ENCODE assay signal across 22 mouse cellular contexts in genomic region chr12:111321832-111322231, GRCm38 (mm10). TPM values are rescaled to one million over a fixed set of nuclear protein-coding genes. Genes with fewer than 3 reads are reported as not detected.
A peak's percentile ranks its signal among the peaks of the same experiment; 100 is the strongest.
DNase-seq lines count a peak whose midpoint lies in the region; ATAC-seq and TF ChIP-seq lines count a peak whose summit lies in the region.
"Had no signal": no experiment of that assay in that cellular context is flagged by ENCODE, and none has a peak within 500 bp of the region (broad histone marks: within the 10 kb centered on the region; RNA-seq: fewer than 3 reads in every experiment).

No protein-coding gene starts in this region.

- TF ChIP-seq CTCF in lung, embryonic 14.5 days (IDR thresholded peaks at IDR 0.05; ENCODE audit: low read depth), result no peak

- WGBS in kidney, embryonic 16.5 days, result 90% methylated on average over 13 of the region's 13 CpGs
- 81% methylated on average over 13 of the region's 13 CpGs for WGBS in lung, embryonic 14.5 days

- no peaks in the 10 kb centered on the region for H3K27me3 ChIP-seq in kidney, embryonic 16.5 days (ENCODE audit: insufficient read depth, low read length)
- H3K27me3 ChIP-seq in lung, embryonic 14.5 days (ENCODE audit: insufficient read depth, low read length), result no peaks in the 10 kb centered on the region
- H3K27me3 ChIP-seq: embryonic facial prominence, embryonic 12.5 days; forebrain, embryonic 15.5 days; heart, embryonic 13.5 days; hindbrain, embryonic 13.5 days; liver, embryonic 13.5 days; lung, embryonic 15.5 days had no signal

- H3K27ac ChIP-seq in kidney, embryonic 16.5 days (ENCODE audit: low read length), result no peak overlapping the region
- no peak overlapping the region for H3K27ac ChIP-seq in lung, embryonic 14.5 days (ENCODE audit: low read depth)
- H3K27ac ChIP-seq: embryonic facial prominence, embryonic 12.5 days; forebrain, embryonic 15.5 days; heart, adult 2 months; heart, embryonic 13.5 days; hindbrain, embryonic 13.5 days; liver, embryonic 13.5 days; lung, embryonic 15.5 days; macrophage; stomach, postnatal 0 days had no signal

- no peaks in the 10 kb centered on the region for H3K9me3 ChIP-seq in kidney, embryonic 16.5 days (ENCODE audit: low read length)
- no peaks in the 10 kb centered on the region for H3K9me3 ChIP-seq in lung, embryonic 14.5 days (ENCODE audit: low read depth, low read length)
- H3K9me3 ChIP-seq: embryonic facial prominence, embryonic 12.5 days; forebrain, embryonic 15.5 days; heart, embryonic 13.5 days; hindbrain, embryonic 13.5 days; liver, embryonic 13.5 days; lung, embryonic 15.5 days had no signal

- no peak overlapping the region for H3K4me3 ChIP-seq in kidney, embryonic 16.5 days (ENCODE audit: low read length)
- no peak overlapping the region for H3K4me3 ChIP-seq in lung, embryonic 14.5 days (ENCODE audit: low read depth, low read length)
- H3K4me3 ChIP-seq: embryonic facial prominence, embryonic 12.5 days; forebrain, embryonic 15.5 days; heart, adult 2 months; heart, embryonic 13.5 days; hindbrain, embryonic 13.5 days; liver, embryonic 13.5 days; lung, embryonic 15.5 days had no signal

- H3K4me1 ChIP-seq in kidney, embryonic 16.5 days (ENCODE audit: insufficient read depth, low read length), result no peaks in the 10 kb centered on the region
- H3K4me1 ChIP-seq in lung, embryonic 14.5 days (ENCODE audit: insufficient read depth), result no peaks in the 10 kb centered on the region
- H3K4me1 ChIP-seq: embryonic facial prominence, embryonic 12.5 days; forebrain, embryonic 15.5 days; hindbrain, embryonic 13.5 days; liver, embryonic 13.5 days had no signal

- no peak overlapping the region for H3K4me2 ChIP-seq in kidney, embryonic 16.5 days (replicated peaks; ENCODE audit: low read depth, low read length)
- no peak overlapping the region for H3K4me2 ChIP-seq in lung, embryonic 14.5 days
- H3K4me2 ChIP-seq: embryonic facial prominence, embryonic 12.5 days; forebrain, embryonic 15.5 days; heart, embryonic 13.5 days; hindbrain, embryonic 13.5 days; liver, embryonic 13.5 days; lung, embryonic 15.5 days had no signal

- DNase-seq in cerebellum, postnatal 10 days, result peak; percentile 39 to 52
- no peak for DNase-seq in cerebellum, postnatal 36 days
- DNase-seq in kidney, adult 18-20 months, result peak; percentile 36
- peak; percentile 13 for DNase-seq in lung, embryonic 14.5 days
- no peak for DNase-seq in lung, adult 18-20 months
- DNase-seq in adipocyte (ENCODE audit: low spot score), result peak; percentile 57
- DNase-seq: cerebellum, adult 11-12 months; gastrocnemius, postnatal 25 days; heart, adult 2 months; heart, postnatal 14 days; kidney, postnatal 4 days; liver, embryonic 13.5 days; thymus, adult 2 months; thymus, postnatal 4 days had no signal

- H3K9ac ChIP-seq in kidney, embryonic 16.5 days (replicated peaks; ENCODE audit: low read length), result no peak overlapping the region
- H3K9ac ChIP-seq in lung, embryonic 14.5 days, result no peak overlapping the region
- H3K9ac ChIP-seq: embryonic facial prominence, embryonic 12.5 days; forebrain, embryonic 15.5 days; heart, embryonic 13.5 days; hindbrain, embryonic 13.5 days; liver, embryonic 13.5 days; lung, embryonic 15.5 days had no signal

- ATAC-seq in kidney, embryonic 16.5 days (ENCODE audit: low FRiP score, low TSS enrichment), result no peak
- no peak for ATAC-seq in lung, embryonic 14.5 days (ENCODE audit: insufficient read depth)
- ATAC-seq: forebrain, embryonic 15.5 days had no signal

- peaks cover 93% of the 10 kb centered on the region for H3K36me3 ChIP-seq in kidney, embryonic 16.5 days (ENCODE audit: insufficient read depth, low read length)
- H3K36me3 ChIP-seq in lung, embryonic 14.5 days (ENCODE audit: insufficient read depth), result peaks cover 98% of the 10 kb centered on the region

RNA-seq across cellular contexts. Expression of gene Amn, which starts 50.9 kb away (rescaled TPM):
- polyA plus RNA-seq in kidney, embryonic 16.5 days (2015; fragmentation: Nextera tagmentation; extraction: Ambion mirVana), result 70.7 and 87.7 TPM in 2 replicates
- 0.19 and 0.36 TPM in 2 replicates for polyA plus RNA-seq in lung, embryonic 14.5 days (2014; fragmentation: Nextera tagmentation; extraction: Ambion mirVana)
- polyA plus RNA-seq: heart, adult 2 months; macrophage had no signal

RNA-seq across cellular contexts. Expression of gene Cdc42bpb, which starts 55.7 kb away (rescaled TPM):
- 40.6 and 45.2 TPM in 2 replicates for polyA plus RNA-seq in kidney, embryonic 16.5 days (2015; fragmentation: Nextera tagmentation; extraction: Ambion mirVana)
- polyA plus RNA-seq in lung, embryonic 14.5 days (2014; fragmentation: Nextera tagmentation; extraction: Ambion mirVana), result 45.1 and 47.5 TPM in 2 replicates

Comparison
In these comparisons a context has a peak if more than half of its experiments do, and no peak if none do; other contexts are left out.
1. DNase-seq: peak in cerebellum, postnatal 10 days (2 of 2), kidney, adult 18-20 months (single experiment), lung, embryonic 14.5 days (single experiment) and adipocyte (single experiment); none in cerebellum, postnatal 36 days (0 of 2) and lung, adult 18-20 months (0 of 2).
2. RNA of gene Amn, which starts 50.9 kb away (polyA plus RNA-seq): 70.7 to 87.7 TPM in kidney, embryonic 16.5 days; 0.19 to 0.36 TPM in lung, embryonic 14.5 days; every median in the first group is over 10 times any median in the second.